Mouse (Mus musculus) liver (tissue): ENCODE data around the gene Sell.
A peak's percentile ranks its signal among the peaks of the same experiment; 100 is the strongest.
"Not testable (repeated sequence)": the region's sequence is repeated elsewhere in the genome, so short reads cannot be mapped to it uniquely, and the experiment has no call there.

Experiments used
- DNase-seq: peaks from one replicate; pipeline ENCODE4 v3.0.0-alpha.2; 2020; ENCODE audit warnings: mixed read lengths

Sell gene

GRCm38 (mm10) chr1:164061925-164062324, at the start of gene Sell:
TSS of gene Sell (plus strand) at chr1:164061982.
- peak; percentile 7 for DNase-seq

- no peak for DNase-seq
These were observed 47.2 kb upstream of the Sell start for GRCm38 (mm10) chr1:164014616-164015015.

GRCm38 (mm10) chr1:164018221-164018896, 43.4 kb upstream of the Sell start:
- no peak for DNase-seq

GRCm38 (mm10) chr1:164019789-164020188, 42.0 kb upstream of the Sell start:
- DNase-seq = no peak

GRCm38 (mm10) chr1:164020746-164021145, 41.0 kb upstream of the Sell start:
- not testable (repeated sequence) for DNase-seq

- not testable (repeated sequence) for DNase-seq
These were observed 39.7 kb upstream of the Sell start for GRCm38 (mm10) chr1:164022106-164022505.

GRCm38 (mm10) chr1:164025685-164026084, 36.1 kb upstream of the Sell start:
- DNase-seq = no peak

GRCm38 (mm10) chr1:164027416-164027815, 34.4 kb upstream of the Sell start:
- DNase-seq = no peak

- no peak for DNase-seq
These were observed 21.2 kb upstream of the Sell start for GRCm38 (mm10) chr1:164040385-164041135.

- DNase-seq = no peak
These were observed 18.2 kb upstream of the Sell start for GRCm38 (mm10) chr1:164043549-164043948.

- no peak for DNase-seq
These were observed 13.8 kb upstream of the Sell start, which contains the start of gene Sele for GRCm38 (mm10) chr1:164047934-164048333. TSS of gene Sele (plus strand) at chr1:164048234.

- no peak for DNase-seq
These were observed 8.2 kb upstream of the Sell start for GRCm38 (mm10) chr1:164053561-164053960.

- DNase-seq = no peak
These were observed 7.0 kb upstream of the Sell start for GRCm38 (mm10) chr1:164054800-164055199.

- no peak for DNase-seq
These were observed 1.7 kb upstream of the Sell start for GRCm38 (mm10) chr1:164060071-164060470.

GRCm38 (mm10) chr1:164061278-164061677, 504 bp upstream of the Sell start:
- no peak for DNase-seq

- DNase-seq = no peak
These were observed 1.1 kb downstream of the Sell start for GRCm38 (mm10) chr1:164062856-164063255.

GRCm38 (mm10) chr1:164063745-164064144, 2.0 kb downstream of the Sell start:
- DNase-seq = no peak

- no peak for DNase-seq
These were observed 7.5 kb downstream of the Sell start for GRCm38 (mm10) chr1:164069261-164069660.

GRCm38 (mm10) chr1:164070461-164070860, 8.7 kb downstream of the Sell start:
- DNase-seq = no peak

GRCm38 (mm10) chr1:164071111-164071510, 9.3 kb downstream of the Sell start:
- no peak for DNase-seq

GRCm38 (mm10) chr1:164072001-164072400, 10.2 kb downstream of the Sell start:
- no peak for DNase-seq

GRCm38 (mm10) chr1:164073091-164073490, 11.3 kb downstream of the Sell start:
- no peak for DNase-seq

- no peak for DNase-seq
These were observed 12.0 kb downstream of the Sell start for GRCm38 (mm10) chr1:164073803-164074202.

GRCm38 (mm10) chr1:164074606-164075140, 12.9 kb downstream of the Sell start:
- DNase-seq = no peak
